7 mouse cellular contexts compared by ENCODE assay signal in the genomic region with DNA sequence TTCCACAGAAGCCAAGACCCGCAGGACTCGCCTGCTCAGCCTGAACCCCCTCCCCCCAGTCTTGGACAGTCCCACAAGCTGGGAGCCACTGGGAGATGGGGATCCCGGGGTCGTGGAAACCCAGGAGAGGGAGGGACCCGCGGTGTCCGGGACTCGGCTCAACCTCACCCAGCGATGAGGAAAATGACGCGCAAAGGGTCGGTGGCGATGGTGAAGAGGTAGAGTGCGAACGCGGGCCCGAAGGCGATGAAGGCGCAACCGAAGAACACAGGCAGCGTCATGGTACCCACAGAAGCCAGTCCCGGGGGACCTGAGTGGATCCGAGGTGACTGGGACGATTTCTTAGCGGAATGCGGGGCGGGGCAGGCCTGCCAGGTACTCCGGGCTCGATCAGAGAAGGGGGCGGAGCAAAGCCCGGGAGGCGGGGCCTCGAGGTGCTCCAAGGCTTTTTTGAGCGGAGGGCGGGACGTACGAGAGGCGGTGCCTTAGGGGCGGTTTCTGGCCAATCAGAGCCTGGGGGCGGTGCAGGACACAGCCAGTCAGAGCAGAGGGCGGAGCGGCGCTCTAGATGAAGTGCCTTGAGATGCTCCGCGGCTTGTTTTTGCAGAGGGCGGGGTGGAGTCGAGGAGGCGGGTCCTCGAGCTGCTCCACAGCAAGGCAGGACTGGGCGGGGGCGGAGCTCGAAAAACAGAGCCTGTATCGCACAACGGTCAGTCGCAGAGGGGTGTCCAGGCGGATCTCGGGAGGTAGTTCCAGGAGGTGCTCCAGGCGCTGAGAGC. TPM values are rescaled to one million over a fixed set of nuclear protein-coding genes. Genes with fewer than 3 reads are reported as not detected.
DNase-seq lines count a peak whose midpoint lies in the region; ATAC-seq lines count a peak whose summit lies in the region.

A gene (minus strand): TSS at position 409 of the 779 bp plus-strand sequence.

- H3K27me3 ChIP-seq in embryonic facial prominence, embryonic 11.5 days (ENCODE audit: control insufficient read depth, insufficient read depth, low read length): no peaks in the 10 kb centered on the region
- H3K27me3 ChIP-seq in limb, embryonic 10.5 days (ENCODE audit: low read depth, poor library complexity, severe bottlenecking): peaks cover 18% of the 10 kb centered on the region
- peaks cover 15% of the 10 kb centered on the region for H3K27me3 ChIP-seq in midbrain, embryonic 13.5 days

- H3K9ac ChIP-seq in embryonic facial prominence, embryonic 11.5 days (replicated peaks; ENCODE audit: low read length): peak within 1 kb of the TSS; percentile 44
- peak within 1 kb of the TSS; percentile 61 for H3K9ac ChIP-seq in midbrain, embryonic 13.5 days (replicated peaks)

- peak; percentile 97 for ATAC-seq in embryonic facial prominence, embryonic 11.5 days (replicated peaks; ENCODE audit: insufficient number of reproducible peaks, low FRiP score, low TSS enrichment, low read depth)
- ATAC-seq in granulocyte monocyte progenitor cell, adult 5-6 weeks (replicated peaks; ENCODE audit: poor library complexity, severe bottlenecking): peak; percentile 87
- peak; percentile 99 for ATAC-seq in midbrain, embryonic 13.5 days

- no peaks in the 10 kb centered on the region for H3K4me1 ChIP-seq in embryonic facial prominence, embryonic 11.5 days (ENCODE audit: control insufficient read depth, insufficient read depth, low read length)
- peaks cover 19% of the 10 kb centered on the region for H3K4me1 ChIP-seq in limb, embryonic 10.5 days
- H3K4me1 ChIP-seq in midbrain, embryonic 13.5 days (replicated peaks): peaks cover 13% of the 10 kb centered on the region

- WGBS in embryonic facial prominence, embryonic 11.5 days: under 1% methylated on average over 58 of the region's 58 CpGs
- under 1% methylated on average over 58 of the region's 58 CpGs for WGBS in limb, embryonic 10.5 days
- under 1% methylated on average over 58 of the region's 58 CpGs for WGBS in midbrain, embryonic 13.5 days

- peak; percentile 99 for DNase-seq in adrenal gland, postnatal 14 days
- DNase-seq in embryonic facial prominence, embryonic 11.5 days (ENCODE audit: low spot score): peak; percentile 100
- peak; percentile 100 for DNase-seq in kidney, adult 11 months
- DNase-seq in limb, embryonic 10.5 days (ENCODE audit: low spot score): peak; percentile 97
- peak; percentile 97 for DNase-seq in spleen, adult 12 weeks (ENCODE audit: low spot score)

- H3K36me3 ChIP-seq in embryonic facial prominence, embryonic 11.5 days (replicated peaks; ENCODE audit: control insufficient read depth, insufficient read depth, low read depth, low read length): no peaks in the 10 kb centered on the region
- H3K36me3 ChIP-seq in limb, embryonic 10.5 days: no peaks in the 10 kb centered on the region
- H3K36me3 ChIP-seq in midbrain, embryonic 13.5 days: no peaks in the 10 kb centered on the region

- peak within 1 kb of the TSS; percentile 64 for H3K4me3 ChIP-seq in embryonic facial prominence, embryonic 11.5 days (ENCODE audit: low read depth, low read length)
- H3K4me3 ChIP-seq in limb, embryonic 10.5 days: peak within 1 kb of the TSS; percentile 79
- peak within 1 kb of the TSS; percentile 62 for H3K4me3 ChIP-seq in midbrain, embryonic 13.5 days (replicated peaks)

- no peak within 1 kb of the TSS for H3K27ac ChIP-seq in embryonic facial prominence, embryonic 11.5 days (replicated peaks; ENCODE audit: low read depth, low read length)
- peak within 1 kb of the TSS; percentile 73 for H3K27ac ChIP-seq in limb, embryonic 10.5 days
- 0 out of 2 replicates have a peak within 1 kb of the TSS, but pooled peaks have one; percentile 45 for H3K27ac ChIP-seq in midbrain, embryonic 13.5 days

- H3K4me2 ChIP-seq in embryonic facial prominence, embryonic 11.5 days (ENCODE audit: low read depth, low read length): peak within 1 kb of the TSS; percentile 80
- peak within 1 kb of the TSS; percentile 95 for H3K4me2 ChIP-seq in midbrain, embryonic 13.5 days (replicated peaks)

- no peaks in the 10 kb centered on the region for H3K9me3 ChIP-seq in embryonic facial prominence, embryonic 11.5 days (replicated peaks; ENCODE audit: control insufficient read depth, low read length)
- no peaks in the 10 kb centered on the region for H3K9me3 ChIP-seq in limb, embryonic 10.5 days (replicated peaks)
- no peaks in the 10 kb centered on the region for H3K9me3 ChIP-seq in midbrain, embryonic 13.5 days

RNA-seq across cellular contexts. Expression of the gene that starts here (rescaled TPM):
- 7.9 and 8.0 TPM in 2 replicates for total RNA-seq in adrenal gland, postnatal 14 days (2021)
- polyA plus RNA-seq in embryonic facial prominence, embryonic 11.5 days (2014; fragmentation: Nextera tagmentation; extraction: Ambion mirVana): 1.8 and 3.1 TPM in 2 replicates
- 3.8 and 9.0 TPM in 2 replicates for total RNA-seq in granulocyte monocyte progenitor cell, adult 5-6 weeks (2014; fragmentation: Nextera tagmentation)
- 1.9 and 4.9 TPM in 2 replicates for total RNA-seq in granulocyte monocyte progenitor cell, adult 5-6 weeks (2017)
- 1.1 and 1.5 TPM in 2 replicates for polyA plus RNA-seq in limb, embryonic 10.5 days (2016; fragmentation: Nextera tagmentation; extraction: Ambion mirVana)
- 2.1 and 2.8 TPM in 2 replicates for polyA plus RNA-seq in midbrain, embryonic 13.5 days (2015; fragmentation: Nextera tagmentation; extraction: Ambion mirVana)
